ENCODE assay signal across 9 mouse cellular contexts in genomic region chr4:102719535-102719934, GRCm38 (mm10). TPM values are rescaled to one million over a fixed set of nuclear protein-coding genes. Genes with fewer than 3 reads are reported as not detected.
DNase-seq lines count a peak whose midpoint lies in the region; ATAC-seq lines count a peak whose summit lies in the region.
"Had no signal": no experiment of that assay in that cellular context is flagged by ENCODE, and none has a peak within 500 bp of the region (broad histone marks: within the 10 kb centered on the region; RNA-seq: fewer than 3 reads in every experiment).

No protein-coding gene starts in this region.

- intact Hi-C loops in left cerebral cortex, postnatal 25 days (cut with DNase I): no loop called here
- intact Hi-C loops in left cerebral cortex, postnatal 36 days (cut with DNase I): no loop called here

- H3K27me3 ChIP-seq in forebrain, embryonic 14.5 days (replicated peaks; ENCODE audit: control insufficient read depth, insufficient read depth, low read length): no peaks in the 10 kb centered on the region
- no peaks in the 10 kb centered on the region for H3K27me3 ChIP-seq in forebrain, embryonic 16.5 days (replicated peaks; ENCODE audit: control insufficient read depth, insufficient read depth, low read length)
- H3K27me3 ChIP-seq: limb, embryonic 15.5 days had no signal

- 6% methylated on average over 1 of the region's 1 CpGs for WGBS in forebrain, embryonic 14.5 days
- 6% methylated on average over 1 of the region's 1 CpGs for WGBS in forebrain, embryonic 16.5 days

- no peaks in the 10 kb centered on the region for H3K9me3 ChIP-seq in forebrain, embryonic 14.5 days (replicated peaks; ENCODE audit: control insufficient read depth, low read length)
- no peaks in the 10 kb centered on the region for H3K9me3 ChIP-seq in forebrain, embryonic 16.5 days (ENCODE audit: control insufficient read depth, low read length)
- H3K9me3 ChIP-seq: limb, embryonic 15.5 days had no signal

- no peaks in the 10 kb centered on the region for H3K36me3 ChIP-seq in forebrain, embryonic 14.5 days (ENCODE audit: control insufficient read depth, insufficient read depth, low read length)
- no peaks in the 10 kb centered on the region for H3K36me3 ChIP-seq in forebrain, embryonic 16.5 days (ENCODE audit: control insufficient read depth, insufficient read depth)
- H3K36me3 ChIP-seq: limb, embryonic 15.5 days had no signal

- no peak overlapping the region for H3K4me3 ChIP-seq in forebrain, embryonic 14.5 days (ENCODE audit: low read depth, low read length)
- no peak overlapping the region for H3K4me3 ChIP-seq in forebrain, embryonic 16.5 days (replicated peaks; ENCODE audit: low read length)
- H3K4me3 ChIP-seq: limb, embryonic 15.5 days had no signal

- no peak overlapping the region for H3K27ac ChIP-seq in forebrain, embryonic 14.5 days (ENCODE audit: low read depth, low read length)
- H3K27ac ChIP-seq in forebrain, embryonic 16.5 days (ENCODE audit: low read length): no peak overlapping the region
- H3K27ac ChIP-seq: limb, embryonic 15.5 days had no signal

- H3K4me1 ChIP-seq in forebrain, embryonic 14.5 days (ENCODE audit: control insufficient read depth, insufficient read depth, low read length): no peaks in the 10 kb centered on the region
- H3K4me1 ChIP-seq in forebrain, embryonic 16.5 days (replicated peaks; ENCODE audit: control insufficient read depth, insufficient read depth, low read length): no peaks in the 10 kb centered on the region
- H3K4me1 ChIP-seq: limb, embryonic 15.5 days had no signal

- ATAC-seq in forebrain, embryonic 14.5 days: no peak
- no peak for ATAC-seq in forebrain, embryonic 16.5 days

- no peak overlapping the region for H3K4me2 ChIP-seq in forebrain, embryonic 14.5 days (ENCODE audit: low read length)
- no peak overlapping the region for H3K4me2 ChIP-seq in forebrain, embryonic 16.5 days (ENCODE audit: low read length)
- H3K4me2 ChIP-seq: limb, embryonic 15.5 days had no signal

- no peak overlapping the region for H3K9ac ChIP-seq in forebrain, embryonic 14.5 days (ENCODE audit: low read length)
- H3K9ac ChIP-seq in forebrain, embryonic 16.5 days (replicated peaks; ENCODE audit: low read depth, low read length): no peak overlapping the region
- H3K9ac ChIP-seq: limb, embryonic 15.5 days had no signal

- DNase-seq in forebrain, embryonic 14.5 days (ENCODE audit: low spot score): peak; percentile 59
- peak; percentile 26 to 44 for DNase-seq in left cerebral cortex, postnatal 25 days (ENCODE audit: low spot score in 2 of 2)
- no peak for DNase-seq in left cerebral cortex, postnatal 36 days (ENCODE audit: low spot score in 2 of 2)
- peak; percentile 25 for DNase-seq in R1 (ENCODE audit: low read depth, low spot score)
- DNase-seq in lung, postnatal 25 days (ENCODE audit: low spot score): peak; percentile 30
- DNase-seq in spleen, postnatal 14 days (ENCODE audit: low spot score in 2 of 2): no peak
- DNase-seq in thymus, postnatal 36 days: no peak

RNA-seq across cellular contexts. Expression of gene Sgip1, which starts 21.6 kb away (rescaled TPM):
- polyA plus RNA-seq in forebrain, embryonic 14.5 days (2014; fragmentation: Nextera tagmentation; extraction: Ambion mirVana): 21.6 and 38.3 TPM in 2 replicates
- polyA plus RNA-seq in forebrain, embryonic 16.5 days (2015; fragmentation: Nextera tagmentation; extraction: Ambion mirVana): 50.7 and 69.4 TPM in 2 replicates
- 100 to 1,000 TPM; 293 to 306 TPM for total RNA-seq in left cerebral cortex, postnatal 25 days (2021)
- 100 to 1,000 TPM; 280 to 316 TPM for total RNA-seq in left cerebral cortex, postnatal 36 days (2021)

Comparison
In these comparisons a context has a peak if more than half of its experiments do, and no peak if none do; other contexts are left out.
1. DNase-seq: peak in forebrain, embryonic 14.5 days (single experiment), left cerebral cortex, postnatal 25 days (2 of 2), R1 (single experiment) and lung, postnatal 25 days (single experiment); none in left cerebral cortex, postnatal 36 days (0 of 2), spleen, postnatal 14 days (0 of 2) and thymus, postnatal 36 days (0 of 2).